Mouse (Mus musculus): ENCODE data around the gene Olfr1377. TPM values are rescaled to one million over a fixed set of nuclear protein-coding genes. Genes with fewer than 3 reads are reported as not detected.

Olfr1377 gene
- polyA plus RNA-seq (2015; fragmentation: Nextera tagmentation; extraction: Ambion mirVana) = not detected in 2 replicates

DNA sequence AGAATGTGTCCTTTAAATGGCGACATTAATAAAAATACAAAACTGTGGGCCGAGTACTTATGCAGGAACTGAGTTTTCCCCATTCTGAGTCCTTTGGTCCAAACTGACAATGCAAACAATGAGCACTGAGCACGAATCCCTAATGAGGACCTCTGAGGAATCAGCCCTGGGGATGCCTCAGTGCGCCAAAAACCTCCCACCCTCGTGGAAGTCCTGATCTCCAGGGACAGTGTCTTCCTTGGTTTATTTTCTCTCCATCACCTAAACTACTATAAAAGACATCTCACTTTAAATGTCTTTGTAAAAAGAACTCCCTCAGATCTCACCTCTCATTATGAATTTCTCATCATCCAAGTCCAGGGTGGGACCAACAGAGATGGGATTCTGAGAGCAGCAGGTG is at the start of gene Olfr1377:
Olfr1377 (plus strand) TSS at position 301 of the 400 bp plus-strand sequence.

DNA sequence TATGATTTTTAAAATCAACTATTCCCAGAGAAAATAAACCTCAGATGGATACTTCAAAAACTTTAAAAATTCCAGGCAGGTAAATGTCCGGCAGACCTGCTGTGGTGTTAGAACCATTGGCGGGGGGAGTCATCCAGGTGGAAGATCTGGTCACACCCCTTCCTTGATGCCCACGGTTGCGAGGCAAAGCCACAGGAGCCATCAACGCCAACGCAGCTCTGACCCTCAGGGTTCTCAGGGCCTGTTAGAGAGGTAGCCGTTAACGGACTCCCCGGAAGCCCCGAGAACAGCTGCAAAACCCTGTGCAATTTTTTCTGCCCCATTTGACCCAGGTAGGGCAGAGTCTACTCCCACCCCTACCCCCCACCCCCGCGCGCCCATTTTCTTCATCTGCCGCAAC is 38.3 kb upstream of the Olfr1377 start, which contains the start of gene 4933414I15Rik:
4933414I15Rik (minus strand) TSS at position 260 of the 400 bp plus-strand sequence.

DNA sequence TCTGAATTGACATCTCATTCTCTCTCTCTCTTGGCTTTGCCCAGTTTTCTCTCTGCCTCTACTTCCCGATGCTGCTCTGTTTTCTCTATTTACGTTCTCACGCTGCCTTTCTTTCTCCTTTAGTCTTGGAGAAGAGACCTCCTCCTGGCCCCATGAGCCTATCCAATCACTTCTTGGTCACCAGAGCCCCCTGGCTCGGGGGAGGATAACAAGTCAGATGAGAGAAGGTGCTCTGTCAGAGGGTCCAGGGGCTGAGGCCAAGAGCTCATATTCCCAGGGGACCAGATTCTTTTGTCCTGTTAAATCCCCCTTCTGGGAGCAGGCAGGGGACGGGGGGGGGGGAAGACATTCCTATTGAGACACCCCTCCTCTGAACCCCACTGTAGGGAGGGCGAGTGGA is 28.1 kb upstream of the Olfr1377 start, which contains the start of gene Prop1:
Prop1 (minus strand) TSS at position 101 of the 400 bp plus-strand sequence.

DNA sequence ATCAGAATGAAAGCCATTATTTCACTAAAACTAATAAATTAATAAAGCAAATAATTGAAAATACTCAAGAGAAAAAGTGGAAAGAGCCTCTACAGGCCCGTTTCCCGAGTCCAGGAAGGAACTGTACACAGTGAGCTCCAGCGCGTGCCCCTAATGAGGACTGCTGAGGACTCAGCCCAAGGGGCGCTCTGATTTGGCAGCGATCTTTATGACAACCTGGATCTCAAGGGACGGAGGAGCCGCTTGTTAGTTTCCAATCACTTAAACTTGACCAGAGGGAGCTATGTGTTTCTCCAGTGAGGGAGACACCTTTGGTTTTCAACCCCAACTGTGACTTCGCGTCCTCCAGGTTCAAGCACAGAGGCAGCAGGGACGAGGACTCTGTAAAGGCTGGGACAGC is 15.5 kb upstream of the Olfr1377 start, which contains the start of gene Olfr1378:
Olfr1378 (plus strand) TSS at position 301 of the 400 bp plus-strand sequence.

DNA sequence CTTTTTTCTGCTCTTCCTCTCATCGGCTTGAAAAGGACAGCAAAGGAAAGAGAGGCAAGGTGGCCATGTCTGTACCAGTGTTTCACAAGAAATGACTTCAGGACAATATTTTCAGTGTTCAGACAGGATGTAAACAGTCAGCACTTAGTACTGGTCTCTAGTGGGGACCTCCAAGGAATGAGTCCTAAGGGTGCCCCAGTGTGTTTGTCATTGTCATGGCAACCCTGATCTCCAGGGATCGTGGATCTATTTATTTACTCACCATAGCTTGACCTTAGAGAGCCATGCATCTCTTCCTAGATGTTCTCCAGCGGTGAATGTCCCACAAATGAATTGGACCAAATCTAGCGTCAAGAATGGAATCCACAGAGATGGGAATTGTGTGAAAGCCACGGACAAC is 21.5 kb downstream of the Olfr1377 start, which contains the start of gene Olfr51:
Olfr51 (plus strand) TSS at position 301 of the 400 bp plus-strand sequence.

DNA sequence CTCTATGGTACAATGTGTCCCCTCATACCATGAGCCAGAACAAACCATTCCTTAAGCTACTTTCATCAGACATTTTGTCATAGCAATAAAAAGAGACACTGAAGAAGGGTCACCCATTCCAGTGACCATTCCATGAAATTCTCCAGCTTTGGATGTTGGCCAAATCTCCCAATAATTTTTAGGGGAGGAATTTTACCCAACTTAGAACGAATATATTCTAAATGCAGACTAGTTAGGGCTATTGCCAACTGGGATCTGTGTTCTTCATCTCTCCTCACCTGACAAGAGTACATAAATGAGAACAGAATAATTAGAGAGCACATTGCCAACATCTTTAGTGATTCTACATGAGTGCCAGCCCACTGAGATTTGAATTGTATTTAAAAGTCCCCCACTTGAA is 32.2 kb downstream of the Olfr1377 start, which contains the start of gene Olfr54:
Olfr54 (plus strand) TSS at position 301 of the 400 bp plus-strand sequence.

Other genes with a start within 250 kb of the Olfr1377 start
- gene Zfp354c, start 154.2 kb upstream of the Olfr1377 start, polyA plus RNA-seq (2015; fragmentation: Nextera tagmentation; extraction: Ambion mirVana) = 2.7 and 5.4 TPM in 2 replicates
- gene Zfp879, start 140.4 kb upstream of the Olfr1377 start, polyA plus RNA-seq (2015; fragmentation: Nextera tagmentation; extraction: Ambion mirVana) = 0.05 and 0.08 TPM in 2 replicates
- gene Grm6, start 131.3 kb upstream of the Olfr1377 start, polyA plus RNA-seq (2015; fragmentation: Nextera tagmentation; extraction: Ambion mirVana) = 0.06 and 0.21 TPM in 2 replicates
- gene Zfp454, start 94.3 kb upstream of the Olfr1377 start, polyA plus RNA-seq (2015; fragmentation: Nextera tagmentation; extraction: Ambion mirVana) = 0.47 and 0.59 TPM in 2 replicates
- gene Zfp2, start 65.8 kb upstream of the Olfr1377 start, polyA plus RNA-seq (2015; fragmentation: Nextera tagmentation; extraction: Ambion mirVana) = 1.8 and 2.9 TPM in 2 replicates
- 0.46 and 0.48 TPM in 2 replicates for gene Zfp354b, start 50.3 kb upstream of the Olfr1377 start, polyA plus RNA-seq (2015; fragmentation: Nextera tagmentation; extraction: Ambion mirVana)
- not detected in 2 replicates for gene 4933414I15Rik, start 38.2 kb upstream of the Olfr1377 start, polyA plus RNA-seq (2015; fragmentation: Nextera tagmentation; extraction: Ambion mirVana)
- gene Prop1, start 28.2 kb upstream of the Olfr1377 start, polyA plus RNA-seq (2015; fragmentation: Nextera tagmentation; extraction: Ambion mirVana) = not detected in 2 replicates
- not detected in 2 replicates for gene Olfr1378, start 15.4 kb upstream of the Olfr1377 start, polyA plus RNA-seq (2015; fragmentation: Nextera tagmentation; extraction: Ambion mirVana)
- gene Olfr51, start 21.6 kb downstream of the Olfr1377 start, polyA plus RNA-seq (2015; fragmentation: Nextera tagmentation; extraction: Ambion mirVana) = not detected in 2 replicates
- gene Olfr54, start 32.3 kb downstream of the Olfr1377 start, polyA plus RNA-seq (2015; fragmentation: Nextera tagmentation; extraction: Ambion mirVana) = not detected in 2 replicates
- not detected in 2 replicates for gene Olfr1375, start 66.1 kb downstream of the Olfr1377 start, polyA plus RNA-seq (2015; fragmentation: Nextera tagmentation; extraction: Ambion mirVana)
- 1.2 and 1.9 TPM in 2 replicates for gene Zfp354a, start 77.3 kb downstream of the Olfr1377 start, polyA plus RNA-seq (2015; fragmentation: Nextera tagmentation; extraction: Ambion mirVana)
- not detected in 2 replicates for gene Gm12569, start 238.5 kb downstream of the Olfr1377 start, polyA plus RNA-seq (2015; fragmentation: Nextera tagmentation; extraction: Ambion mirVana)

Measured in spleen, postnatal 0 days (tissue).